In the genomic region with DNA sequence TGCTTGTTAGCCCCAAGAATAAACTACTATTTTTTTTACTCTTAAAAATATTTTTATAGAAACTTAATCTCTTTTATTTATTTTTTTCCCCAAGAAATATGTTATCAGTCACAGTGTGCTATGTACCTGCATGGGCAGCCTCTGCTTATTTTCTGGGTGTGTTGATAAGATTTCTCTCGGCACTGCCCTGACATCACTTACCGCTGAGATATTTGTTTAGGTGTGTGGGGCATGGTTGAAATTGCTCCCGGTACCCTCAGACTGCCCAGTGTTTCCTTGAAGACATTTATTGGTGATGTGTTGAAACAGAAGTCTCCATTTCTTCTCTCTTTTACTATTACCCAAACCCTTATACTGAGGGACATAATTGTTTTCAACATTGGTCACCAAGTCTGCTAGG, we compare ENCODE assay signal across 26 mouse cellular contexts. TPM values are rescaled to one million over a fixed set of nuclear protein-coding genes. Genes with fewer than 3 reads are reported as not detected.
DNase-seq lines count a peak whose midpoint lies in the region; ATAC-seq and TF ChIP-seq lines count a peak whose summit lies in the region.
"Had no signal": no experiment of that assay in that cellular context is flagged by ENCODE, and none has a peak within 500 bp of the region (broad histone marks: within the 10 kb centered on the region; RNA-seq: fewer than 3 reads in every experiment).

No protein-coding gene starts in this region.

- TF ChIP-seq EP300 in liver, postnatal 0 days (IDR thresholded peaks at IDR 0.05; ENCODE audit: low read depth) = no peak

- peaks cover 2% of the 10 kb centered on the region; the same call in 1 of the 2 replicates for H3K4me1 ChIP-seq in heart, embryonic 11.5 days (ENCODE audit: control insufficient read depth, insufficient read depth, low read length)
- H3K4me1 ChIP-seq in liver, postnatal 0 days (ENCODE audit: insufficient read depth) = no peaks in the 10 kb centered on the region
- no peaks in the 10 kb centered on the region for H3K4me1 ChIP-seq in liver, embryonic 12.5 days
- H3K4me1 ChIP-seq in stomach, embryonic 14.5 days (ENCODE audit: control insufficient read depth, insufficient read depth, low read length) = no peaks in the 10 kb centered on the region
- no peaks in the 10 kb centered on the region for H3K4me1 ChIP-seq in stomach, embryonic 16.5 days (ENCODE audit: control insufficient read depth, insufficient read depth, low read length)
- H3K4me1 ChIP-seq: embryonic facial prominence, embryonic 10.5 days; embryonic facial prominence, embryonic 12.5 days; forebrain, embryonic 12.5 days had no signal

- peaks cover 21% of the 10 kb centered on the region for H3K36me3 ChIP-seq in heart, embryonic 11.5 days (ENCODE audit: control insufficient read depth, insufficient read depth, low read length)
- peaks cover 22% of the 10 kb centered on the region for H3K36me3 ChIP-seq in liver, postnatal 0 days (replicated peaks; ENCODE audit: insufficient read depth, low read length)
- H3K36me3 ChIP-seq in liver, embryonic 12.5 days = peaks cover 17% of the 10 kb centered on the region
- peaks cover 21% of the 10 kb centered on the region for H3K36me3 ChIP-seq in stomach, embryonic 14.5 days (ENCODE audit: control insufficient read depth, insufficient read depth, low read length)
- H3K36me3 ChIP-seq in stomach, embryonic 16.5 days (ENCODE audit: control insufficient read depth, insufficient read depth, low read length) = peaks cover 5% of the 10 kb centered on the region; the same call in 1 of the 2 replicates
- H3K36me3 ChIP-seq: G1E had no signal

- no peak overlapping the region for H3K4me2 ChIP-seq in heart, embryonic 11.5 days
- no peak overlapping the region for H3K4me2 ChIP-seq in liver, postnatal 0 days (ENCODE audit: low read depth, low read length)
- H3K4me2 ChIP-seq in liver, embryonic 12.5 days = no peak overlapping the region
- H3K4me2 ChIP-seq in stomach, embryonic 14.5 days (replicated peaks; ENCODE audit: low read depth, low read length) = no peak overlapping the region
- no peak overlapping the region for H3K4me2 ChIP-seq in stomach, embryonic 16.5 days (ENCODE audit: low read depth, low read length)
- H3K4me2 ChIP-seq: embryonic facial prominence, embryonic 12.5 days; forebrain, embryonic 12.5 days had no signal

- H3K9me3 ChIP-seq in heart, embryonic 11.5 days (replicated peaks; ENCODE audit: control insufficient read depth, low read length) = no peaks in the 10 kb centered on the region
- H3K9me3 ChIP-seq in liver, postnatal 0 days (ENCODE audit: low read length) = no peaks in the 10 kb centered on the region
- H3K9me3 ChIP-seq in liver, embryonic 12.5 days (replicated peaks) = no peaks in the 10 kb centered on the region
- H3K9me3 ChIP-seq in stomach, embryonic 14.5 days (ENCODE audit: control insufficient read depth, low read depth, low read length) = no peaks in the 10 kb centered on the region
- H3K9me3 ChIP-seq in stomach, embryonic 16.5 days (replicated peaks; ENCODE audit: control insufficient read depth, low read length) = no peaks in the 10 kb centered on the region
- H3K9me3 ChIP-seq: embryonic facial prominence, embryonic 10.5 days; embryonic facial prominence, embryonic 12.5 days; forebrain, embryonic 12.5 days; G1E had no signal

- H3K27me3 ChIP-seq in heart, embryonic 11.5 days (ENCODE audit: control insufficient read depth, insufficient read depth, low read length) = no peaks in the 10 kb centered on the region
- H3K27me3 ChIP-seq in liver, postnatal 0 days (ENCODE audit: insufficient read depth, low read length) = no peaks in the 10 kb centered on the region
- no peaks in the 10 kb centered on the region for H3K27me3 ChIP-seq in liver, embryonic 12.5 days (replicated peaks)
- H3K27me3 ChIP-seq in stomach, embryonic 14.5 days (ENCODE audit: control insufficient read depth, insufficient read depth, low read length) = no peaks in the 10 kb centered on the region
- no peaks in the 10 kb centered on the region for H3K27me3 ChIP-seq in stomach, embryonic 16.5 days (ENCODE audit: control insufficient read depth, insufficient read depth, low read length)
- H3K27me3 ChIP-seq: CH12.LX; embryonic facial prominence, embryonic 12.5 days; forebrain, embryonic 12.5 days; Patski had no signal

- no peak overlapping the region for H3K9ac ChIP-seq in heart, embryonic 11.5 days (ENCODE audit: low read depth, low read length)
- H3K9ac ChIP-seq in liver, postnatal 0 days (replicated peaks) = no peak overlapping the region
- no peak overlapping the region for H3K9ac ChIP-seq in liver, embryonic 12.5 days
- H3K9ac ChIP-seq in stomach, embryonic 14.5 days (replicated peaks; ENCODE audit: low read depth, low read length) = no peak overlapping the region
- no peak overlapping the region for H3K9ac ChIP-seq in stomach, embryonic 16.5 days (ENCODE audit: low read length)
- H3K9ac ChIP-seq: embryonic facial prominence, embryonic 12.5 days; forebrain, embryonic 12.5 days had no signal

- ATAC-seq in heart, embryonic 11.5 days (replicated peaks; ENCODE audit: insufficient number of reproducible peaks, low FRiP score, low TSS enrichment) = no peak
- no peak for ATAC-seq in liver, postnatal 0 days
- no peak for ATAC-seq in liver, embryonic 12.5 days
- peak; percentile 67; the same call in 1 of the 2 replicates for ATAC-seq in stomach, embryonic 14.5 days (ENCODE audit: insufficient number of reproducible peaks, insufficient read depth, low FRiP score, low read depth)
- peak; percentile 78; the same call in 1 of the 2 replicates for ATAC-seq in stomach, embryonic 16.5 days (ENCODE audit: insufficient read depth, low FRiP score)
- ATAC-seq: activated CD4-positive, CD25-positive, alpha-beta regulatory T cell, adult 4 months; CD4-positive, CD25-positive, alpha-beta regulatory T cell, adult 4 months; forebrain, embryonic 14.5 days; Patski had no signal

- no peak for TF ChIP-seq CTCF in liver, postnatal 0 days (IDR thresholded peaks at IDR 0.05; ENCODE audit: low read depth)

- peak; percentile 42 for DNase-seq in heart, adult 11 months
- DNase-seq in liver, postnatal 0 days = peak; percentile 3
- DNase-seq in spleen, postnatal 36 days (ENCODE audit: low spot score in 2 of 2) = no peak
- no peak for DNase-seq in lung, postnatal 14 days
- DNase-seq: adrenal gland, adult 8-10 months; adrenal gland, postnatal 14 days; adrenal gland, postnatal 36 days; B cell, adult 2 months; cerebellum, adult 11-12 months; cerebellum, adult 2 months; cerebellum, adult 9-10 months; cerebellum, postnatal 10 days; cerebellum, postnatal 25 days had no signal

- H3K27ac ChIP-seq in heart, embryonic 11.5 days (ENCODE audit: low read depth, low read length) = no peak overlapping the region
- no peak overlapping the region for H3K27ac ChIP-seq in liver, postnatal 0 days (ENCODE audit: low read depth)
- H3K27ac ChIP-seq in liver, embryonic 12.5 days = no peak overlapping the region
- no peak overlapping the region for H3K27ac ChIP-seq in stomach, embryonic 14.5 days (ENCODE audit: low read length)
- 0 out of 2 replicates have a peak overlapping the region, but pooled peaks have one; percentile 36 for H3K27ac ChIP-seq in stomach, embryonic 16.5 days (ENCODE audit: low read length)
- H3K27ac ChIP-seq: embryonic facial prominence, embryonic 10.5 days; embryonic facial prominence, embryonic 12.5 days; forebrain, embryonic 12.5 days had no signal

- no peak overlapping the region for H3K4me3 ChIP-seq in heart, embryonic 11.5 days (ENCODE audit: low read depth, low read length)
- no peak overlapping the region for H3K4me3 ChIP-seq in liver, postnatal 0 days (ENCODE audit: low read depth, low read length)
- H3K4me3 ChIP-seq in liver, embryonic 12.5 days = no peak overlapping the region
- no peak overlapping the region for H3K4me3 ChIP-seq in stomach, embryonic 14.5 days (ENCODE audit: low read depth, low read length)
- H3K4me3 ChIP-seq in stomach, embryonic 16.5 days (replicated peaks; ENCODE audit: low read length) = no peak overlapping the region
- H3K4me3 ChIP-seq: embryonic facial prominence, embryonic 10.5 days; embryonic facial prominence, embryonic 12.5 days; forebrain, embryonic 12.5 days had no signal

- WGBS in heart, embryonic 11.5 days (ENCODE audit: insufficient replicate concordance) = 55% methylated on average over 3 of the region's 3 CpGs
- 62% methylated on average over 3 of the region's 3 CpGs for WGBS in liver, postnatal 0 days (ENCODE audit: insufficient replicate concordance)
- 60% methylated on average over 3 of the region's 3 CpGs for WGBS in liver, embryonic 12.5 days (ENCODE audit: insufficient replicate concordance)
- 59% methylated on average over 3 of the region's 3 CpGs for whole genome bisulfite sequencing in stomach, embryonic 14.5 days
- 51% methylated on average over 3 of the region's 3 CpGs for WGBS in stomach, embryonic 16.5 days

RNA-seq across cellular contexts. Expression of a gene that starts 7.6 kb away (rescaled TPM):
- polyA plus RNA-seq in heart, embryonic 11.5 days (2014; fragmentation: Nextera tagmentation; extraction: Ambion mirVana) = 1.1 and 1.3 TPM in 2 replicates
- 0.14 and 0.19 TPM in 2 replicates for polyA plus RNA-seq in liver, postnatal 0 days (2015; fragmentation: Nextera tagmentation; extraction: Ambion mirVana)
- 0.87 and 0.91 TPM in 2 replicates for polyA plus RNA-seq in liver, embryonic 12.5 days (2016; fragmentation: Nextera tagmentation; extraction: Ambion mirVana)
- 2.0 and 2.5 TPM in 2 replicates for polyA plus RNA-seq in stomach, embryonic 14.5 days (2014; fragmentation: Nextera tagmentation; extraction: Ambion mirVana)
- 3.6 and 5.6 TPM in 2 replicates for polyA plus RNA-seq in stomach, embryonic 16.5 days (2015; fragmentation: Nextera tagmentation; extraction: Ambion mirVana)
- polyA plus RNA-seq: G1E had no signal

RNA-seq across cellular contexts. Expression of a gene that starts 17.8 kb away (rescaled TPM):
- 128 and 135 TPM in 2 replicates for polyA plus RNA-seq in heart, embryonic 11.5 days (2014; fragmentation: Nextera tagmentation; extraction: Ambion mirVana)
- 59.3 and 62.5 TPM in 2 replicates for polyA plus RNA-seq in liver, postnatal 0 days (2015; fragmentation: Nextera tagmentation; extraction: Ambion mirVana)
- 72.2 and 77.2 TPM in 2 replicates for polyA plus RNA-seq in liver, embryonic 12.5 days (2016; fragmentation: Nextera tagmentation; extraction: Ambion mirVana)
- 123 and 125 TPM in 2 replicates for polyA plus RNA-seq in stomach, embryonic 14.5 days (2014; fragmentation: Nextera tagmentation; extraction: Ambion mirVana)
- 106 and 121 TPM in 2 replicates for polyA plus RNA-seq in stomach, embryonic 16.5 days (2015; fragmentation: Nextera tagmentation; extraction: Ambion mirVana)

Comparison
In these comparisons a context has a peak if more than half of its experiments do, and no peak if none do; other contexts are left out.
1. DNase-seq: peak in heart, adult 11 months (single experiment) and liver, postnatal 0 days (single experiment); none in spleen, postnatal 36 days (0 of 2) and lung, postnatal 14 days (single experiment).
2. ATAC-seq: peak in stomach, embryonic 14.5 days (single experiment) and stomach, embryonic 16.5 days (single experiment); none in heart, embryonic 11.5 days (single experiment), liver, postnatal 0 days (single experiment) and liver, embryonic 12.5 days (single experiment).